Mouse (Mus musculus): ENCODE measurements around the gene Pkd1l3.
A peak's percentile ranks its signal among the peaks of the same experiment; 100 is the strongest.

Gene Pkd1l3

DNA sequence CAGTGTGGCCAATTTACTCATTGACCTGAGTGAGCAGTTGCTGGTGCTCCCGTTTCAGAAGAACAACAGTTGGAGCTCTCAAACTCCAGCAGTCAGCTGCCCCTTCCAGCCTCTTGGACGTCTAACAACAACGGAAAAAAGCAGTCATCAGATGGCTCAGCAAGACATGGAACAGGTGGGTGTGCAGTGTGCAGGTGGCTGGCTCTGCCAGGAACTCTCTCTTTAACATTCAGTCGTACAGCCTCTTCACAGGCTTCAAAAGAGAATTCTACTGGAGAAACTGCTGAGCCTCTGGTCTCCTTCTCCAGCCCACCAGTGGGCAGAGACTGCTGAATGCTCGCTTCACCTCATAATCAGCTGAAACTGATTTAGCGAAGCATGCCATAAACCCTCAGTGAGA lies 14.3 kb downstream of the Pkd1l3 start:
- DNase-seq (ENCODE audit: extremely low read depth, low read depth): no peak

DNA sequence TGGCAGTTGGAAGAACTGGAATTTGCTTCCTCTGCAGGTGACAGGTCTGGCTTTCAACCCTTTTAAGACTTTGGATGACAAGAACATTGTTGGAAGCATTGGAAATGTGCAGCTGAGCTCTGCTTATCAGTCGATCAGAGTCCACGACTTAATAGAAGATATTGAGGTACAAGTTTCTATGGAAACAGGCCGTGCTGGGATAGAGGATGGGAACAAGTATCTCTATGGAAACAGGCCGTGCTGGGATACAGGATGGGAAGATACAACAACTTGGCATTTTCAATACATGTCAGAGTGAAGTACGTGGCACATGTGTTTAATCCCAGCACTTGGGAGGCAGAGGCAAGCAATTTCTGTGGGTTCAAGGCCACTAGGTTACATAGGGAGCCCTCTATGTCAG lies 18.2 kb downstream of the Pkd1l3 start:
- DNase-seq (ENCODE audit: extremely low read depth, low read depth): no peak

- DNase-seq (ENCODE audit: extremely low read depth, low read depth): no peak
Measured at GRCm38 (mm10) chr8:109635146-109635545, 20.8 kb downstream of the Pkd1l3 start.

DNA sequence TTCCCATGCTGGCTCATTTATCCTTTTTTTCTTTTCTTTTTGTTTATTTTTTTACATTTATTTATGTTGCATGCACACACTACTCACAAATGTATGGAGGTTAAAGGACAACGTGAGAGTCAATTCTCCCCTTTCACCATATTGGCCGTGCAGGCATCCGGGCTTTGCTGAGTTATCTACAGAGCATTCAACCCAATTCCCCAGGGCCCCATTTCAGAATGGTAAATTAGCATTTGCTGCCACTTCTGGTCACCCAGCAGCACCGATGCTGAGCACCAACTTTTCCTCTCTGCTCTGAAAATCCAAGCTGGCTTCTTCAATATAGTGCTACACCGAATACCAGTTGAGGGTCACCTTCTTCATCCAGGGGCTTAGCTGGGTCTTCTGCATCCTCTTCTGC lies 24.5 kb downstream of the Pkd1l3 start:
- DNase-seq (ENCODE audit: extremely low read depth, low read depth): no peak

DNA sequence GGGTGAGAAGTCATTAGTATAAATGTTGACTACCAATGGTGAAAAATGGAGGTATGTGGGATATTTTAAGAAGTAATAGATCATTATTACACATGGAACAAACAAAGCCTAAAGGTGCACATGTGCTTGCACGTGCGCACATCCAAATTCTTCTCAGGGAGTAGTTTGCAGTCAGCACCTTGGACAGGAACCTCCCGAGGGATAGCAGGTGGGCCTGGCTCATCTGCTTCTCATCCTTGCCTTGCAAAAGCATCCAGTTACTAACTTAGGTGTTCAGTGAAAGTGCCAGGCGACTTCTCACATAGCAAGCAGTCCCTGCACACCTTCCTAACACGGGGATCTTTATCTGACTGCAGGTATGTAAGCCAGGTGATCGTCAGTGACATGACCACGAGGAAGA lies 26.1 kb downstream of the Pkd1l3 start:
- no peak for DNase-seq (ENCODE audit: extremely low read depth, low read depth)

- DNase-seq (ENCODE audit: extremely low read depth, low read depth): no peak
Measured at GRCm38 (mm10) chr8:109641236-109641635, 26.9 kb downstream of the Pkd1l3 start.

DNA sequence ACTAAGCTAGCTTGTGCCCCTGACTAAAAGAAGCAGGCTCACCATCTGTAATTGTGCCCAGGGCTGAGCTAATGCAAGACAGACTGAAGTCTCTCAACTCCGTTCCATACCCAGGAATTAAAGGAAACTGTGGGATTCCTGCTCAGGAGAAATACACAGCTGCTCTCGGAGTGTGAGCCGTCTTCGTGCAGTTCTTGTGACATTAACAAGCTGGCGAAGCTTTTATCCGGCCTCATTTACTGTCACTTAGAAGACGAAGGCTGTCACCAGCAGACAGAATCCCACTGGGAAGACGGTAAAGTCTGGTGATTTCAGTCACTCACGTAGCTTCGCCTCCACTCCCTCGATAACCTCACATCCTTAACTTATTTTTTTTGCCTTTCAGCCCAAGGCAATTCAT lies 33.0 kb downstream of the Pkd1l3 start:
- DNase-seq (ENCODE audit: extremely low read depth, low read depth): no peak

- no peak for DNase-seq (ENCODE audit: extremely low read depth, low read depth)
Measured at GRCm38 (mm10) chr8:109648469-109648868, 34.2 kb downstream of the Pkd1l3 start.

DNA sequence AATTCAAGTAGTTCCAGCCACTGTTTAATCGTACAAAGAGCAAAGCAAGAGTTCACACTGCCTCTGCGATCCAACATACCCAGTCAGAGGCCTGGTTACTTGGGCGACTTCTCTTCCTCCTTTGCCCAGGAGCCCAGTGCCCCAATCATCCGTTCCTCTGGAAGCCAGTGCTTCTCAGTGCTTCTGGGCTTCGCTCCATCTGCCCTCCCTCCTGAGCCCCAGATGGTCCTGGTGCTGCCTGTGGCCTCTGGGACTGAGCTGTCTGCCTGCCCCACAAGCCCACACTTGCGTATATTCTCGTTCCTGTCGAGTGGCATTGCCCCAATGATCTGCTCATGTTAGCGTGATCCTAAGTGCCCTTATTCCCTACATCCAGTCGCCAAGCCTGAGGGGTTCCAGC lies 36.5 kb downstream of the Pkd1l3 start:
- no peak for DNase-seq (ENCODE audit: extremely low read depth, low read depth)

- no peak for DNase-seq (ENCODE audit: extremely low read depth, low read depth)
Measured at GRCm38 (mm10) chr8:109656860-109657259, 42.5 kb downstream of the Pkd1l3 start.

DNA sequence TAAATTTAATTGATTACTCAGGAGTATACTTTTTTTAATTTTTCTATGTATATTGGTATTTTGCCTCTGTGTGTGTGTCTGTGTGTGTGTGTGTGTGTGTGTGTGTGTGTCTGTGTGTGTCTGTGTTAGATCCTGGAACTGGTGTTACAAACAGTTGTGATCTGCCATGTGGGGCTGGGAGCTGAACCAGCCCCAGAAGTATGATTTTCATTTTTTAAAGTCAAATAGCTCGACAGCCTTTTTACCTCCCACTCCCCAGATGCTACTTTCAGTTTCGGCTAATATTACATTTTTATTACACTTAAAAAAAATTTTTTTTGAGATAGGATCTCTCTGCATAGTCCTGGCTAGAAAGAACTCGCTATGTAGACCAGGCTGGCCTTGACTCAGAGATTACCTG lies 48.0 kb downstream of the Pkd1l3 start:
- no peak for DNase-seq (ENCODE audit: extremely low read depth, low read depth)

GRCm38 (mm10) chr8:109666616-109667015 lies 52.3 kb downstream of the Pkd1l3 start:
- DNase-seq (ENCODE audit: extremely low read depth, low read depth): no peak

DNA sequence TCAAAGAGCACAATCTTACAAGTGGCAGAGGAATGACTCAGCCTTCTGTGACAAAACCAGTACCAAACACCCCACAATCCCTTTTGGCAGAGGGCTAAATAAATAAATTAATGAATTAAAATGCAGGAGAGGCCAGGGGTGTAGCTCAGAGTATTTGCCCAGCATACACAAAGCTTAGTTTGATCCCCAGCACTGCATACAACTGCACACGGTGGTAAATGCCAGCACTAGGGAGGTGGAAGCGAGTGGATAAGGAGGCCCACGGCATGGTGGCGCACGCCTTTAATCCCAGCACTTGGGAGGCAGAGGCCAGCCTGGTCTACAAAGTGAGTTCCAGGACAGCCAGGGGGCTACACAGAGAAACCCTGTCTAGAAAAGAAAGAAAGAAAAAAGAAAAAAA lies 58.3 kb downstream of the Pkd1l3 start:
- DNase-seq (ENCODE audit: extremely low read depth, low read depth): no peak

DNA sequence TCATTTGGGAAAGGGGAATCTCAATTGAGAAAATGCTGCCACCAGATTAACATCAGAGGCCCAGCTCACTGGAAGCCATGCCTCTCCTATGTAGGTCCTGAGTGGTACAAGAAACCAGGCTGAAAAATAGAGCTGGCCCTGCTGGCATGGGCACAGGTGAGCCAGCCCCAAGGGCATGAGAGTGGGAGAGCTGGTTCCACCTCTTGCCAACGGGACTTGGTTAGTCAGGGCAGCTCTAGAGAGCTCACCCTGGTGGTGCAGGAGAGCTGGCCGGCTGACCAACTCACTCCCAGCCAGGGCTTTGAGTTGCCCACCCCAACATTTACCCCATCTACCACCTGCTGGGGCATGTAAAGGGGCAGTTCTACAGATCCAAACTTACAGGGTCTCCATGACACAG lies 59.3 kb downstream of the Pkd1l3 start:
- no peak for DNase-seq (ENCODE audit: extremely low read depth, low read depth)

DNA sequence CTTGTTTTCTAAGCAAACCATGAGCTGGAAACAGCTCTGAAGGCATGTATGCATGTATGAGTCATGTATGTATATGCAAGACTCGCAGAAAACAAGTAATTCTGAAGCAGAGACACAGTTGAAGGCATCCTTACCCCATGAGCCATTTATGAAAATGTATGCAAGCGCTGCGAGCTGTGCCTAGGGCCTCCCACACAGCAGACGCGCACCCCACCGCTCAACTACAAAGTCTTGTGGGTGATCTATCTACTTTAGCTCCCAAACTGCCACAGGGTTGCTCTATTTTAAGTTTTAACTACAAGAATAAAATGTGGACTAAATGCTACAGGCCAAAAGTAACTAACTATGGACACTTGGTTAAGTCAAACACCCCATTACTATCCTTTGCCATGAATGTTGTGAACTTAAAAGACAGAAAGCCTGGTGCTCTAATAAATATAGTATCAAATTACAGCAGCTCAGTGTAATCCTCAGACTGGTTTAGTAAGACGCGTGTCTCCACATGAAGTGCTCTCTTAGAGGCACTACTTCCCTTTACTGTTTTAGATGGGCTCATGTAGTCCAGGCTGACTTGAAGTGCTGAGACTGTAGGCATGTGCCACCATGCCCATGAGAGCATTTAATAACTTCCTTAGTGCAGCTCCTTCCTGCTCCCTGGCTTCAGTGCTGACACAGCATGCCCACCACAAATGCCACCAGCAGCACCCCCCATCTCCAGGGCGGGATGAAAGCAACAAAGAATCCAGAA lies 61.8 kb downstream of the Pkd1l3 start:
- no peak for DNase-seq (ENCODE audit: extremely low read depth, low read depth)

GRCm38 (mm10) chr8:109681535-109681934 lies 67.2 kb downstream of the Pkd1l3 start:
- no peak for DNase-seq (ENCODE audit: extremely low read depth, low read depth)

- no peak for DNase-seq (ENCODE audit: extremely low read depth, low read depth)
Measured at GRCm38 (mm10) chr8:109682120-109682519, 67.8 kb downstream of the Pkd1l3 start.

GRCm38 (mm10) chr8:109687248-109687647 lies 72.9 kb downstream of the Pkd1l3 start:
- DNase-seq (ENCODE audit: extremely low read depth, low read depth): no peak

- DNase-seq (ENCODE audit: extremely low read depth, low read depth): peak; percentile 31
Measured at GRCm38 (mm10) chr8:109691769-109692168, 77.5 kb downstream of the Pkd1l3 start.

GRCm38 (mm10) chr8:109692443-109693145 lies 78.3 kb downstream of the Pkd1l3 start:
- DNase-seq (ENCODE audit: extremely low read depth, low read depth): peak; percentile 7

- peak; percentile 97 for DNase-seq (ENCODE audit: extremely low read depth, low read depth)
Measured at GRCm38 (mm10) chr8:109693146-109693900, 79.0 kb downstream of the Pkd1l3 start, which contains the start of gene Ist1. Ist1 (minus strand) TSS chr8:109693260.

GRCm38 (mm10) chr8:109694154-109694553 lies 79.8 kb downstream of the Pkd1l3 start:
- DNase-seq (ENCODE audit: extremely low read depth, low read depth): no peak

Measured in MEL-GATA-1-ER (cell line).